Mouse (Mus musculus) cortical plate, adult 2 months (tissue): Measurements from ENCODE around the gene Gm5150. TPM values are rescaled to one million over a fixed set of nuclear protein-coding genes. Genes with fewer than 3 reads are reported as not detected.

Source experiments
- H3K27ac ChIP-seq: fragments of 200-500 bp; 2 replicates; pipeline ENCODE4 v1.5.1; 2012; ENCODE audit warnings: low read length, control low read depth, inconsistent platforms; ENCODE audit not compliant: insufficient read depth
- H3K4me1 ChIP-seq: fragments of 200-500 bp; 2 replicates; pipeline ENCODE4 v1.6.1; 2011; ENCODE audit warnings: low read length; ENCODE audit not compliant: control insufficient read depth, insufficient read depth
- H3K4me3 ChIP-seq: fragments of 200-500 bp; 2 replicates; pipeline ENCODE4 v1.5.1; 2011; ENCODE audit warnings: mild to moderate bottlenecking, low read length, control low read depth; ENCODE audit not compliant: insufficient read depth
- POLR2A ChIP-seq: fragments of 200-500 bp; IDR thresholded peaks from 2 replicates; pipeline ENCODE4 v1.6.1; 2011; ENCODE audit warnings: mild to moderate bottlenecking, low read length, control low read depth; ENCODE audit not compliant: insufficient read depth; ENCODE audit errors: extremely low read depth
- polyA plus RNA-seq: library from polyadenylated mRNA; depleted of rRNA; stranded (reverse); fragments of >200 nt; gene quantifications from 2 replicates; pipeline ENCODE4 v1.2.3, GENCODE M21; 2012; rRNA removed

The Gm5150 gene
- polyA plus RNA-seq, 1 experiment, result not detected

- no peak overlapping the region for H3K27ac ChIP-seq
- H3K4me1 ChIP-seq, result no peaks in the 10 kb centered on the region
- no peak overlapping the region for H3K4me3 ChIP-seq
- no peak for TF ChIP-seq POLR2A
These were observed 49.3 kb downstream of the Gm5150 start for GRCm38 (mm10) chr3:15956921-15957320.

Other genes with a start within 250 kb of the Gm5150 start
- 0.08 TPM in 1 of 2 replicates, not detected in the other for gene Sirpb1c, start 157.9 kb downstream of the Gm5150 start, polyA plus RNA-seq